Mouse (Mus musculus) hindbrain, postnatal 0 days (tissue): ENCODE results near the gene Zfp341. TPM values are rescaled to one million over a fixed set of nuclear protein-coding genes. Genes with fewer than 3 reads are reported as not detected.

ENCODE experiments used
- ATAC-seq: fragments of 200-750 bp; cut with Nextera tagmentation; 2 replicates; pipeline ENCODE4 v1.8.0; 2017; ENCODE audit warnings: mild to moderate bottlenecking, moderate TSS enrichment, moderate library complexity
- DNase-seq: peaks from one replicate; pipeline ENCODE4 v3.0.0-alpha.2; 2015; ENCODE audit warnings: low spot score
- H3K27ac ChIP-seq: fragments of 300-500 bp; sonication (generic); 2 replicates; pipeline ENCODE4 v1.5.1; 2014; ENCODE audit warnings: mild to moderate bottlenecking
- H3K27me3 ChIP-seq: fragments of 300-500 bp; sonication (generic); 2 replicates; pipeline ENCODE4 v1.6.1; 2014; ENCODE audit warnings: low read length, mixed read lengths; ENCODE audit not compliant: insufficient read depth
- H3K36me3 ChIP-seq: fragments of 300-500 bp; sonication (generic); 2 replicates; pipeline ENCODE4 v1.6.1; 2014; ENCODE audit warnings: low read length, mixed read lengths; ENCODE audit not compliant: insufficient read depth
- H3K4me1 ChIP-seq: fragments of 300-500 bp; sonication (generic); 2 replicates; pipeline ENCODE4 v1.6.1; 2014; ENCODE audit warnings: antibody characterized with exemption, low read length, mixed read lengths; ENCODE audit not compliant: insufficient read depth
- H3K4me2 ChIP-seq: fragments of 300-500 bp; sonication (generic); 2 replicates; pipeline ENCODE4 v1.6.1; 2014; ENCODE audit warnings: low read depth, mild to moderate bottlenecking, low read length, moderate library complexity, mixed read lengths
- H3K4me3 ChIP-seq: fragments of 300-500 bp; sonication (generic); 2 replicates; pipeline ENCODE4 v1.5.1; 2014; ENCODE audit warnings: low read length
- H3K9ac ChIP-seq: fragments of 300-500 bp; sonication (generic); replicated peaks from 2 replicates; pipeline ENCODE4 v1.6.1; 2014; ENCODE audit warnings: mild to moderate bottlenecking, low read length, moderate library complexity, mixed read lengths
- H3K9me3 ChIP-seq: fragments of 300-500 bp; sonication (generic); 2 replicates; pipeline ENCODE4 v1.6.1; 2016; ENCODE audit warnings: low read length, mixed read lengths
- CTCF ChIP-seq: IDR thresholded peaks from 2 replicates; pipeline ENCODE4 v1.5.1; 2016; ENCODE audit warnings: antibody characterized with exemption, control low read depth, low read depth
- WGBS: fragments of 180-500 bp; shearing (Covaris S2); extraction: QIAGEN DNeasy Blood & Tissue Kit; methylation state at CpG from one replicate; pipeline ENCODE4 v1.1.7; 2014; 5-methylcytosine and 5-hydroxymethylcytosine counted together
- polyA plus RNA-seq: library from polyadenylated mRNA; unstranded; fragments of >200 nt; fragmentation: Nextera tagmentation; extraction: Ambion mirVana; gene quantifications from 2 replicates; pipeline ENCODE4 v1.2.1, GENCODE M21; 2015
- total RNA-seq: library from RNA; depleted of rRNA; stranded (reverse); fragments of >200 nt; gene quantifications from 2 replicates; pipeline ENCODE4 v1.2.3, GENCODE M21; 2014; rRNA removed

Gene Zfp341
- total and polyA plus RNA-seq, 2 experiments from 2014 or later: 1.5 to 8.5 TPM

- Histone ChIP-seq H3K4me2 (no peak overlapping the region), H3K9ac (no peak overlapping the region), H3K27ac (no peak overlapping the region), H3K4me1 (no peaks in the 10 kb centered on the region), H3K36me3 (peaks cover 16% of the 10 kb centered on the region; the same call in 1 of the 2 replicates), H3K27me3 (no peaks in the 10 kb centered on the region), H3K9me3 (no peaks in the 10 kb centered on the region), H3K4me3 (no peak overlapping the region)
- TF ChIP-seq CTCF: no peak
- peak; percentile 29; the same call in 1 of the 2 replicates for ATAC-seq
- WGBS: 64% methylated on average over 10 of the region's 11 CpGs
- DNase-seq: no peak
These were observed 80.3 kb downstream of the Zfp341 start for GRCm38 (mm10) chr2:154693186-154693940.

- TF ChIP-seq CTCF: no peak
- Histone ChIP-seq H3K36me3 (peaks cover 16% of the 10 kb centered on the region; the same call in 1 of the 2 replicates), H3K9ac (no peak overlapping the region), H3K27ac (no peak overlapping the region), H3K4me2 (no peak overlapping the region), H3K4me3 (no peak overlapping the region), H3K4me1 (no peaks in the 10 kb centered on the region), H3K9me3 (no peaks in the 10 kb centered on the region), H3K27me3 (no peaks in the 10 kb centered on the region)
- DNase-seq (no peak), ATAC-seq (peak; percentile 27; the same call in 1 of the 2 replicates)
- WGBS: 86% methylated on average over 12 of the region's 12 CpGs
These were observed 80.8 kb downstream of the Zfp341 start for GRCm38 (mm10) chr2:154693941-154694256.

GRCm38 (mm10) chr2:154695690-154696089 is 82.6 kb downstream of the Zfp341 start:
- H3K36me3 ChIP-seq: peaks cover 16% of the 10 kb centered on the region; the same call in 1 of the 2 replicates
- no peak overlapping the region for H3K4me2 ChIP-seq
- H3K4me3 ChIP-seq: no peak overlapping the region
- ATAC-seq (peak; percentile 36; the same call in 1 of the 2 replicates), DNase-seq (peak; percentile 40)
- H3K27ac ChIP-seq: no peak overlapping the region; the same call in 1 of the 2 replicates
- H3K9ac ChIP-seq: no peak overlapping the region
- H3K4me1 ChIP-seq: no peaks in the 10 kb centered on the region
- WGBS: 66% methylated on average over 8 of the region's 8 CpGs
- no peak for TF ChIP-seq CTCF
- H3K9me3 ChIP-seq: no peaks in the 10 kb centered on the region
- H3K27me3 ChIP-seq: no peaks in the 10 kb centered on the region

Other genes with a start within 250 kb of the Zfp341 start
- 9.6 and 13.2 TPM in 2 replicates for gene Cdk5rap1, start 240.3 kb upstream of the Zfp341 start, total RNA-seq
- gene Cdk5rap1, start 240.3 kb upstream of the Zfp341 start, polyA plus RNA-seq: 5.0 and 6.6 TPM in 2 replicates
- 40.4 and 41.1 TPM in 2 replicates for gene Snta1, start 205.2 kb upstream of the Zfp341 start, total RNA-seq
- 20.0 and 20.1 TPM in 2 replicates for gene Snta1, start 205.2 kb upstream of the Zfp341 start, polyA plus RNA-seq
- gene Cbfa2t2, start 176.8 kb upstream of the Zfp341 start, total RNA-seq: 48.3 and 51.7 TPM in 2 replicates
- gene Cbfa2t2, start 176.8 kb upstream of the Zfp341 start, polyA plus RNA-seq: 31.6 and 33.4 TPM in 2 replicates
- gene 1700003F12Rik, start 66.2 kb upstream of the Zfp341 start, total RNA-seq: 0.90 and 1.9 TPM in 2 replicates
- gene 1700003F12Rik, start 66.2 kb upstream of the Zfp341 start, polyA plus RNA-seq: 3.9 and 4.0 TPM in 2 replicates
- 0.52 TPM in 1 of 2 replicates, not detected in the other for gene Actl10, start 61.5 kb upstream of the Zfp341 start, total RNA-seq
- 0.23 TPM in 1 of 2 replicates, not detected in the other for gene Actl10, start 61.5 kb upstream of the Zfp341 start, polyA plus RNA-seq
- gene Necab3, start 54.4 kb upstream of the Zfp341 start, total RNA-seq: 35.1 and 52.2 TPM in 2 replicates
- gene Necab3, start 54.4 kb upstream of the Zfp341 start, polyA plus RNA-seq: 22.9 and 27.0 TPM in 2 replicates
- gene E2f1, start 43.4 kb upstream of the Zfp341 start, total RNA-seq: 6.3 and 6.7 TPM in 2 replicates
- 8.4 and 8.7 TPM in 2 replicates for gene E2f1, start 43.4 kb upstream of the Zfp341 start, polyA plus RNA-seq
- gene Pxmp4, start 9.6 kb upstream of the Zfp341 start, total RNA-seq: 24.8 and 31.1 TPM in 2 replicates
- 21.9 and 24.1 TPM in 2 replicates for gene Pxmp4, start 9.6 kb upstream of the Zfp341 start, polyA plus RNA-seq
- gene 4930519P11Rik, start 140 bp downstream of the Zfp341 start, total RNA-seq: not detected in 2 replicates
- gene 4930519P11Rik, start 140 bp downstream of the Zfp341 start, polyA plus RNA-seq: 0.54 TPM in 1 of 2 replicates, not detected in the other
- gene Chmp4b, start 38.4 kb downstream of the Zfp341 start, total RNA-seq: 113 and 151 TPM in 2 replicates
- gene Chmp4b, start 38.4 kb downstream of the Zfp341 start, polyA plus RNA-seq: 35.9 and 36.5 TPM in 2 replicates
- not detected in 2 replicates for gene Gm14214, start 156.7 kb downstream of the Zfp341 start, total RNA-seq
- gene Gm14214, start 156.7 kb downstream of the Zfp341 start, polyA plus RNA-seq: not detected in 2 replicates
- gene Raly, start 177.8 kb downstream of the Zfp341 start, total RNA-seq: 180 and 199 TPM in 2 replicates
- gene Raly, start 177.8 kb downstream of the Zfp341 start, polyA plus RNA-seq: 22.4 and 25.5 TPM in 2 replicates
- 1.3 TPM in 1 of 2 replicates, not detected in the other for gene a, start 178.1 kb downstream of the Zfp341 start, total RNA-seq
- gene a, start 178.1 kb downstream of the Zfp341 start, polyA plus RNA-seq: 0.85 and 1.6 TPM in 2 replicates